Mouse (Mus musculus): ENCODE results near the gene Ncdn.
A peak's percentile ranks its signal among the peaks of the same experiment; 100 is the strongest.

Gene Ncdn

DNA sequence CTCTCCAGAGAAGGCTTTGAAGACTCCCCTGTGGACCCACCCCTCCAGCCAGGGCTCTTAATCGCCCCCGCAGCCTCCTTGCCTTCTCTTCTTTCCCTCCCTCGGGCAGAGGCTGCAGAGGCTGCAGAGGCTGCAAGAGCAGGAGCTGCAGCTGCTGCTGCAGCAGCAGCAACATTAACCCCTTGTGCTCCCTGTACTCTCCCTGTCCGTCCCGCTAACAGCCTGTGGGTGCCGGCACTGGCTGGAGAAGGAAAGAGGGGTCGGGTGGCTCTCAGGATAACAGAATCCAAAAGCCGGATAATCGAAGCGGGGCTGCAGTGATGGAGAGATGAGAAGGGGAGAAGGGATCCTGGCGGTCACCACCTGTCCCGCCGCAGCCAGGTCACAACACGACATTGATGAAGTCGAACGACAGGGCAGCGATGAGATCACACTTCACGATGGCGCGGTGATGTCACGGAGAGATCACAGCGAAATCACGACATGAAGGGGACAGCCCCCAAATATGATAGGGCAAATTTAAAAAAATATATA, 563 bp downstream of the Ncdn start:
- DNase-seq (ENCODE audit: low read depth) = no peak

DNA sequence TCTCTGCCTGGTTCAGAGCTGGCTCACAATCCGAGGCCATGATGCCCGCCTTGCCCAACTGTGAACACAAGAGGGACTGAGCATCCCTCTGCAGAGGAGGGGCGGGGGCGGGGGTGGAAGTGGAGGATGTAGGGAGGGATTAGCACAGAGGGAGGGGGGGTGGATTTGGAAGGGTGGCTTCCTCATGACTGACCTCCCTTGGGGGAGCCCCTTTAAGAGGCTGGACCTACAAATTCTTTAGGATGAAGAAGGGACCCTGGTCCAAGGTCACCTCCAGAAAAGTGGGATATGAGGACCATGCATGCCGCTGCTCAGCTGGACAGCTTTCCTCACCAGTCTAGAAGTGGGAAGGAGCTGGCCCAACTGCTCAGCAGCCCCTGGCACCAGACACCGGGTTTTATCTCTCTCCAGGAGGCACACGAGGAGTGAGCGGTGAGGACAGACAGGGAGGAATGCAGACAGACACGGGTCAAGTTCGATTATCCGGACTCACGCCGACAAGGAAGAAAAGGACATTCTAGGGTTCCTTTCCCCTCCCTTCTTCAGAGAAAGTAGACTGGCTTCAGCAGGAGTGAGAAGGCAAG, 1.1 kb downstream of the Ncdn start:
- DNase-seq (ENCODE audit: low read depth) = no peak

DNA sequence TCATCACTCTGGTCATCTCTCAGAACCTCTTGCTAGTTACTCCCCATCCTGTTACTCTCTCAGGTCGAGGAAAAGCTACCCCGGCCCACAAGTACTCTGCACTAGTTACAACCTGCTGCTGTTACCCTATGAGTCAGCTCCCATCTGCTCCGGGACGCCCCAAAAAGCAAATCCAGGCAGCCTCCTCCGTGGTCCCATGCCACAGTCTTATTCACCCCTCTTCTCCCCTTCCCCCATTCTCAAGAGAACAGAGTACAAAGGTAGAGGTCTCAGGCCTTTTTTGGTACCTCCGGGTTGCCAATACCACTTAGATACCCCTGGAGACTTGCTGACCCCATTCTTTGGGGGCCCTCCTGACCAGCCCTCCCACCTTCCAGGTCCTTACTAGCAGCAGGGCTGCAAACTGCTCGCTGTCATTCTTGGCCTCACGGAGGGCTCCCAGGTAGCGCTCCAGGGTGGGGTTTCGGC, 1.6 kb downstream of the Ncdn start:
- no peak for DNase-seq (ENCODE audit: low read depth)

DNA sequence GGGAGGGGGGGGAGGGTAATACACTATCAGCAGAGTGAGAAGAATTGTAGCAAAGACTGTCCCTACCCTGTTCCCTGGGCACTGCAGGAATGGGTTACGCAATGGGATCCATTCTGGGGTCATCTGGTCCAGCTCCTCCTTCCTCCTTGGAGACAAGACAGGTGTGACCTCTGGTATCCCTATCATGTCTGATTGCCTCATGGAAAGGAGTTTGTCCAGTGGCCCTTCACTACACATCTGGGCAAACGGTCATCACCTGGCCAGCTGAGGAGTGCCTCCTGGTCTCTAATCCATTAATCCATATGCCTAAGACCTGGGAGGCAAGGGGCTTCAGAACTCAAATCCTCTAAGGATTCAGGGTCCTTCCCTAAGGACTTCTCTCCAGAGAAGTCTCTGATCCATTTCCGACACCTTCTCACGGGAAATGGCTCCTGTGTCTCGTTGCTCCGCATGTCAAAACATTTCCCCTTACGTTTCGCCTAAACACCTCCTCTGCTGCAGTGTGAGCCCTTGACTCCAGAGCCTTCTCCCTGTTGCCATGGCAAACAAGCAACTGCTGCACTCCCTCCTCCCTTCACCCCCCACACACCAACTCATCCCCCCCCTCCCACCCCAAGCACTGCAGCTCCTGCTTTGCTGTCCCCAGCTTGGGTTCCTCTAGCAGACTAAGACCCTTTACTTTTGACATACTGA, 2.2 kb downstream of the Ncdn start:
- DNase-seq (ENCODE audit: low read depth) = no peak

DNA sequence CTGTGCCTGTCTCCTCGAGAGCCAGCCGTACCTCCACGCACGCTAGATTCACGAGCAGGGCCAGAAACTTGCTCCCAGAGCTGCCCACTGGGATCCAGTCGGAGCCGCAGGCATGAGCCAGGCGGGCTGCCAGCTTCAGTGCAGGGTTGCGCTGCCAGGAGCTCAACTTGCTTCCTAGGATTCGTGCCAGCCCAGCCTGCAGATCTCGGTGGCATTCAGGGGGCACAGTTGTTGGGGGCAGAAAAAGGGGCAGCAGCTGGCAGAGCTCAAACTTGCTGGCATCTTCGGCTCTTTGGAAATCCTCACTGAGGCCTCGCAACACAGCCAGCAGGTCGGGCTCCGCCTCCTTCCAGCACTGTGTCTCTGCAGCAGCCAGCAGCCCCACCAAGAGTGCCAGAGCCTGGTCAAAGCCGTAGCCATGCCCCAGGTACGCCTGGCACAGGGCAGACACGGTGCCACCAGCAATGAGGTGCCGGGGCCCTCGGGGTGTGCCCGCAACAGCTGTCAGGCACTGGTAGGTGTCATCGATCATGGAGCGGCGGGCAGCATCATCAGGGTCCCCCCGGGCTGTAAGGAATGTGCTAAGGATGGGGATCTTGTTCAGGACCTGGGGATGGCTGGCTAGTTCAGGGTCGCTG, 3.1 kb downstream of the Ncdn start:
- no peak for DNase-seq (ENCODE audit: low read depth)

DNA sequence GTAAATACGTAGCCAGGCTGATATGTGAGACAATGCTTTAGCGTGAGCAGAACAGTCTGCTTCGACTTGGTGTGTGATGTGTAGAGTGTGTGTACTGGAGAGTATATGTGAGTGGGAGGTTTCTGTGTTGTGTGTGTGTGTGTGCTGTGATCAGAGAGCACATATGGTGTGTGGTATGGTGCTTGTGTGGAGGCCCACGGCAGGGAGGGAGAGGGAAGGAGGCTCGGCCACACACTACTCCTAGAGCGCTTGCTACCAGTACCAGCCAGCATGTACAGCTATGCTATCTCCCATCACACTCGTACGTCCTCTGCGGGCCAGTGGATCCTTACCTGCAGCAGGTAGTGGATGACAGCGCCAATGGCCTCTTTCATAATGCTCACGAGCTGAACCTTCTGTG, 3.7 kb downstream of the Ncdn start:
- DNase-seq (ENCODE audit: low read depth) = no peak

DNA sequence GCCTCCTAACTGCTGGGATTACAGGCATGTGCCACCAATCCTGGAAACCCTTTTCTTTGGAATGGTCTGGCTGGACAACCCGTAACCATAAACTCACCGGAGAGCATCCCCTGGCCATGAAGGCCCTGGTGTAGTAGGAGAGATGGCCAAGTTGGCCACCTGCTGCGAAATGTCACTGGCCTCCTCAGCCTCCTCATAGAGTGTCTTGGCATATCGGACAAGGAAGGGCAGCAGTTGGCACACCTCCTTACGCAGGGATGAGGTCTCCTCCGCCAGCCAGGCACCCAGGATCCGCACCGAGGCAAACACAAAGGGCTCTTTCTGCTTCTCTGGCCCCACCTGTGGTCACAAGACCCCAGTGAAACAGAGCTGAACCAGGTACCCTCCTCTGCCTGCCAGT, 4.9 kb downstream of the Ncdn start:
- no peak for DNase-seq (ENCODE audit: low read depth)

DNA sequence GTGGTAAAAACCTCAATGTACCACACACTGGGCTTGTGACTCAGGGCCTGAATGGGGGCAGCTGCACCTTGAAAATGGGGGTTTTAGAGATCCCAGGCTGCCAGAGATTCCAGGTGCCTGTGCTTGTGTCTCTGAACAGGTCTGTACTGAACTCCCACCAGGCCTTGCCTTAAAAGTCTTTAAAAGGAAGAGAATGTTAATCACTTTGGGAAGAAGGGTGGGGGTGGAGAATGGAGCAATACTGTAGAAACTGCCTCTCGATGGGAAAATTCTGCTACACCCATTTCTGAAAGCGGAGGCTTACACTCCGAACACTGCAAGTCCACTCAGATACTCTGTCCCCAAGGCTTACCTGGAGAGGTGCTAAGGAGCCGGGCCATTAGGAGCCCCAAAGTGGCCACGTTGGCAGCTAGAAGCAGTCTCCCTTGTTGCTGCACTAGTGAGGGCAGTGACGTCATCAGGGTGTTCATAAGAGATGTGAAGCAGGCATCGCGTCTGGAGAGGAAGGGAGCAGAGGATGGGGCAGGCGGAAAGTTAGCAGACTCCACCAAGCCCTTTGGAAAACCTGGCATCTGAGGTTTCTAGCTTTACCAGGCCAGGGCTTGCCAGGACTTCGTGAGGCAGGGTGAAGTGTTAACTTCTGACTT, 6.9 kb downstream of the Ncdn start:
- DNase-seq (ENCODE audit: low read depth) = no peak

DNA sequence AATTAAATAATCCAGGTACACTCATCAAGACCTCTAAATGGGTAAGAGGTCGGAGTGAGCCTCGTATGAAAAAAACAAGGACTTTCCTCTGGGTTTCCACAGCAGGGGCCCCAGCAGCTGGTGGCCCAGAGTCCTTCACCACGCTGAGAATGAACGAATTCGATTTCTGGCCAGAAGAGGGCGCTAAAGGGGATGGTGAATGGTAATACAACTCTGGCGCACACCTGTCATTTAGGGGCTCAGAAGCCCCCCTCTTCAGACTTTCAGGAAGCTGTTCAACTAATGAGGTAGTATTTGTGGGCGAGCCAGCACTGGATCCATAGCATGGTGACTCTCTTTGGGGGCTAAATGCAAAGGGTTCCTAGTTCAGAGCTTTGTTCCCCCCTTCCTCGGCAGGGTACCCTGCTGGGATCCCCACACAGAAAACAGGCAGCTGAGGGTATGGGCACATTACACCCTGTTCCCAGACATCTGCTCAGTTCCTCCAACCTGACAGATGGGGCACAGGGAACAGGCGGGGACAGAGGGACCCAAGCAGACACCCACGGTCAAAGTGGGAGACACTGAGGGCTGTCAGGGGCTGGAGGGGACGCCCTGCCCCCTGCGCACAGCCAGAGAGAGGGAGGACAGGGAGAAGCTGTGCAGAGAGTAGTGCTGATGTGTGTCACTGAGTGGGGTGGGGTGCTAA, 7.6 kb downstream of the Ncdn start:
- DNase-seq (ENCODE audit: low read depth) = peak; percentile 77

DNA sequence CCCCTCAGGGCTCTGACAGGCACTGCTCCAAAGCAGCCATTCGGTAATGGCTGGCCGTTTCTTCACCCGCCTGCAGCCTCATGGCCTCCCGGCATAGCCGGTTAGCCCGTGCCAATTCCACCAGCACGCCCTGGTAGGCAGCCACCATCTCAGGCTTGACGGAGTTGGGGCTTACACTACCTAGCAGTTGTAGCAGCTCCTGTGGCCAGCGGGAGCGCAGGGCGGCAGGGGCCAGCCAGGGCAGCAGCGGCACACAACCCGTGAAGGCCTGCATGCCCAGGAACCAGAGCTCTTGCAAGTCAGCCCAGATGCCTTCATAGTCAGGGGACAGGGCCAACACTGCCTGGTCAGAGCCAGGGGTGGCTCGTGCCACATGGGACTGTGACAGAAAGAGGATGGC, 8.4 kb downstream of the Ncdn start:
- DNase-seq (ENCODE audit: low read depth) = no peak

DNA sequence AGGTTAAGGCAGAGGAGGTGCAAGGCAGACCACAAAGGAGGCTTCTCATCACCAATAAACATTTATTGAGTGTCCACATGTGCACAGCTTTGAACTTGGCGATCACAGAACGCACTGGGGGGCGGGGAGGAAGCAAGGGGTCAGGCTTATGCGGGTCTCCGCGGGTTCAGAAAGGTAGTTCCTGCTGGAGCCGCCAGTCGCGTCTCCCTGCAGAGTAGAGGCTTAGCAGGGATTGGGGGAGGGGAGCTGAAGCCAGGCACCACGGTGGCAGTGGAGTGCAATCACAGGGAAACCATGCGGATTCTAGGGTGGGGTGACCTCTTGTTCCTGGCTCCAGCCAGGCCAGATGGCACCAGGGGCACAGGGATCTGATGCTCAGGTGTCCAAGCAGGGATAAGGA, 9.5 kb downstream of the Ncdn start:
- no peak for DNase-seq (ENCODE audit: low read depth)

DNA sequence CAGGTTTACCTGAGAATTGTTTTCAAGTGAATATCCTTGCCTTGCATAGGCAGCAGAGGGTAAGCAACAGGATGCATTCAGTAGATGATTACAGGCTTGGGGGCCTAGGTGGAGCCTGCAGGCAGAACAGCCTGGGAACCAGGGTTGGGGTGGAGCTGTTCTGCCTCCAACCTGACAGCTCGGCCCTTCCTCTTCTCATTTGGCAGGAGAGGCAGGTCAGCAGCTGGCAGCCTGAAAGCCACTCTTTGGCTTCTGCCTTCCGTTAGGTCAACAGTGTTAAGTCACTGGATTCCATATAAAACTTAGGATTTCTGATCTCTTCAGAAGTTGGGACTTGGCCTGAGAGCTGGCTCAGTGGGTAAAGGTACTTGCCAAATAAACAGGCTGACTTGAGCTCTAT, 10.3 kb downstream of the Ncdn start:
- DNase-seq (ENCODE audit: low read depth) = no peak

DNA sequence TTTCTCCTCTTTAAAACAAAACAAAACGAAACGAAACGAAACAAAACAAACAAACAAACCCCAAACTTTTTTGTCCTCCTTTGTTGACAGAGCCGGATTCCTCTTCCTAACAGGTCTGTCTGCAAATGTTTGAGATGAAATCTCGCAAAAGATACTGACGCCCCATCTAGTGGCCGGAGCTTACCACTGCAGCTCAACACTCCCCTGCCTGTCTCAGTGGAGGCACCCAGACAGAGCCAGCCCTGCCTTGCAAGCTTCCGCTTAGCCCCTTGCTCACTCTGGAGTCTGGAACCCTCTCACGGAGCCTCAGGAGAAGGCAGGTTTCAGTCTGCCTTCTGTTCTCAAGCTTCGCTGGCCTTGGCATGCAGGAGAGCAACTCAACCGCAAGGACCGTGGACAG, 11.8 kb downstream of the Ncdn start:
- DNase-seq (ENCODE audit: low read depth) = peak; percentile 87

DNA sequence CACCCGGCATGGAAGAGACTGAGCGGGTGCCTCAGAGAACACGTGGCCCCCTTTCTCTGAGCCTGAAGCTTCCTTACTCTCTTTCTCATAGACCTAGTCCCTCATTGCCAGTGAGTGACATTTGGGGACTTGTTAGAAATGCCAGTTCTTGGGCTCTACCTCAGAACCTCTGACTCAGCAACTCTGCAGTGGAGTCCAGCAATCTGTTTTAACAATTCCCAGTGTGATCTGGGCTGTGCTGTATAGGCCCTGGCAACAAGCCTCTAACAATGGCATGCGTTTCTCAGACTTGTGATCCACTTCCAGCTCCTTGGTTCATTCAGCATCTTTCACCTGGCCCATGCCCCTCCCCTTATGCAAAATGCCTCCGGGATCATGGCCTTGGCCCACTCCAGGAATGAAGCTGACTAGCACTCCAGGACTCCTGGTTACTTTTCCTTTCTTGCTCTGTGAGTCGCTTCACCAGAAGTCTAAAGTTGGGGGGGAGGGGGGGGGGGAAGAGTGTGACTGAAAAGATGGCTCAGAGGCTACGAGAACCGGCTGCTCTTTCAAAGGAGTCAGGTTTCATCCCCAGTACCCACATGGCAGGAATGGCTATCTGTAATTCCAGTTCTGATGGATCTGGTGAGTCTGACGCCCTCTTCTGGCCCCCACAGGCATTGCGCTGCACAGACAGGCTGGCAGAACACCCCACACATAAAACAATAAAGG, 13.1 kb downstream of the Ncdn start:
- no peak for DNase-seq (ENCODE audit: low read depth)

DNA sequence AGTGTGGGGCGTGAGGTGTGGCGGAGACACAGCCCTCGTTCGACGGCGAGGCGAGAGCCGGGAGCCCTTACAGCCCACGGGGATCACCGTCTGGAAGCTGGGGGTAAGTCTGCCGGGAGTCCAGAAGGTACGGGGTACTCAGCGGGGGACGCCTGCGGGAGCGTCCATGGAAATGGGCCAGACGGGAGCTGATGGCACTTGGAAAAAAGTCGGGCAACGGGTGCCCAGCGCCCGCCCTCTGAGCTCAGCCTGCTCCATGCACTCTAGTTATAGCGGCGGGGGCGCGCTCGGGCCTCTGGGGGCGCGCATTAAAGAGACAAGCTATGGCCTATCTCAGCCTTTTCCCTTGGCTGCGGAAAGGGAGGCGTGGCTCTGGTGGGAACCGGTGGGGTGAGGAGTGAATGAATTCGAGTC, 17.2 kb downstream of the Ncdn start, which contains the start of gene Tfap2e:
Tfap2e (minus strand) TSS at position 240 of the 414 bp plus-strand sequence.
- DNase-seq (ENCODE audit: low read depth) = no peak

DNA sequence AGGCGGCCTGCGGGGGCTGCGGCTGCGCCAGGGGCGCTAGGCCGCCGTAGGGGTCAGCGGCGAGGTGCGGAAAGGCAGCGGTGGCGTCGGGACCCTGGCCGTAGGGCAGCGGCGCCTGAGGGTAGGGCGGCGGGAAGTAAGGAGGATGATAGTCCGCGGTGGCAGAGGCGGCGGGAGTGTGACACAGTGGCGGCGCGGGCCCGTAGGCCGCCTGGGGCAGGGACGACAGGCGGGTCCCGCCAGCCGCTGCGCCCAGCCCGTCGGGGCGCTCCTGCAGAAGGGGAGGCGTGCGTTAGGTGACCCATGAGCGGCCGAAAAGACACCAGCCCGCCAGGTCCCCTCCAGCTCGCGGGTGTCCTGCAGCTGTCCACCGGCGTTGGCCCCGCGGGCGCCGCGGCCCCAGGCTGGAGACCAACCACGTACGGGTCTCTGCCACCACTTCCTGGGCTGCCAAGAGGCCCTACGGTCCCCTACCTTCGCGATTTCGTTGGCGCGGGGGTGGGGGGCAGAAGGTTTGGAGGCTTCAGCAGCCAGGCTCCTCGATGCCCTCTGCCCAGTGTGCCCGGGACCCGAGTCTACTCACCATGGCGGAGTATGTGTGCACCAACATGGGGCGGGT, 17.7 kb downstream of the Ncdn start:
- no peak for DNase-seq (ENCODE audit: low read depth)

DNA sequence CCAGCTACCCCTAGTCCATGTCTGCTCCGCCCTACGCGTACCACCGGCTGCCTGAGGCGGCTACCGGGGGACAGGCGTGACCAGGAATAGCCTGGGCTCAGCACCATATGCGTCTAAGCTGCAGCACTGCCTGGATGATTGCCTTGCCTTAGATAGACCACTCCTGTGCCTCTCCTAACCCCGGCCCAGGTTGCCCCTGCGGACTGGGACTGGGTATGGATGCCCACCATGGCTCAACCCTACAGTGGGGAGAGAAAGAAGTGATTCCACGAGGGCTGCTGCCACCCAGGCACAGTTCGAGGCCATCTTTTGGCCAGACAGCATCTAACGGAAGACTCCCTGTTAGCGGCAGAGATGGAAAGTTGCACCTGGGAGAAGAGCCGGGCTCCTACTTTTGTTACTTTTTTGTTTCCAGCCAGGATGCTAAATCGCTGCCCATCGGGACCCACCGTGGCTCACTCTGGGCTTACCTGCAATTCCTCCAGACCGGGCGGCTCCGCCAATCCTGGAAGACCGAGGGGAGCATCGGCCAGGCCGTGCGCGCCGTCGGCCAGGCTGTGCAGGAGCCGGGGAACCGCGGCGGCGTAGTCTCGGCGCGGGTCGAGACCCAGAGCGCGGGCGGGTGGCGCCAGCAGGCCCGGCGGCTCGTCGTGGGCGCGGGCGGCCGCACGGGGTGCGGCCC, 18.4 kb downstream of the Ncdn start:
- no peak for DNase-seq (ENCODE audit: low read depth)

DNA sequence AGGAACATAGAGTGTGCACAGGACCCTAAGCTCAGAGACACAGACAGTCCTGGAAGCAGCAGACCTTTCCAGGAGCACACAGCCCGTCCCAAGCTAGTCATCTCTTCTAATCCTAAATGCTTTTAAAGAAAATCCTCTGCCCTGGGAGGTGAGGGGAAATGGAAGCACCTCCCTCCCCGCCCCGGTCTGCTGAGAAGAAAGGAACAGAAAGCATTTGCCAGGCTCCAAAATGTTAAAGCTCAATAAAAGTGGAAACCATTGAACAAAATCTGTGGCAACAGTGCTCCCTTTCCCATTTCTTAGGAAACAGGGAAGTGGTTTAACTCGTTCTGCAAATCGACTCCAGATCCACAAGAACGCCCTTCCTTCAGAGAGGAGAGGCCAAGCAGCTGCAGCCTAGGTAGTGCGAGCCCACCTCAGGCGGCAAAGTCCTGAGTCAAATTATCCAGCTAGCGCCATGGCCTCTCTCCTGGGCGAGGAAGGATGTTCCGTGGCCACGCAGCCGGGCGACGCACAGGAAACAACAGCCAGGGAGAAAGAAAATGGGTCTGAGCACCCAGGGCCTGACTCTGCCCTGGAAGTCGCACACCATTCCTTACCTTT, 19.1 kb downstream of the Ncdn start:
- no peak for DNase-seq (ENCODE audit: low read depth)

DNA sequence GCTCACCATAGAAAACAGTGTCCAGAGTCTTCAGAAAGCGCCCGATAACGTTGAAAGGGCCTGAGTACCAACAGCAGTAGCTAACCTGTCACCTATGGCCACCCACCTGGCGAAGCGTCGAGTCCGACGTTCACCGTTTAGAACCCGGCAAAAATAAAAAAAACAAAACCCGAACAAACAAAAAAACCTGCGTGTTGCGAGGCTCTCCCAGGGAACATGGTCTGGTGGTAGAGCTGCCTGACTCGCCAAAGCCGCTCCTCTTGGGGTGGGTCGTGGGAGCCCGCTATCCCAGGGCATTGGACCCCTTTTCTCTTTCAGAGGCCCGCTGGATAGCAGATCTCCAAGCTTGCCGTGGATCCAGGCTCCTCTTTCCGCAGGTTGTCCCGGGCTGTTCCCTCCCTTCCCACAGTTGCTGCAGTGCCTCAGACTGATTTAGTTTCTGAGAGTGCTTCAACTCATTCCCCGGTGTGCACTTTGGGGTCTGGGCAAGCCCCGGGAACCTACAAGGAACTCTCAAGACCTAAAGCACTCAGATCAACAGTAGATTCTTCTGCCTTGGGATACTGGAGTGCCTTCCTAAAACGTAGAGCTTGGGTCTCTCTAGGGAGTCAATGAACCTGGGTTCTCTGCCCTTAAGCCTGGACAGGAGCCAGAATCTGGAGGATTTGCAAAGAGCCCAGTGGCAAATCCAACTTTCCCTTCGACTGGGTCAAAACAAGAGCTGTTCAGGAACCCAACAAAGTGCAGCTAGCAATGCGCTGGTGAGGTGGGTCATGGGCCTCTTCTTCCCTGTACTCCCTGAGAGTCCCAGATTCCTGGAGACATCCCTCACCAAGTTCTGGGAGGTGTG, 20.5 kb downstream of the Ncdn start:
- DNase-seq (ENCODE audit: low read depth) = no peak

Data from naive thymus-derived CD4-positive, alpha-beta T cell, adult 2 months (primary cell).